Mouse (Mus musculus): ENCODE results near the gene Ace.

DNA sequence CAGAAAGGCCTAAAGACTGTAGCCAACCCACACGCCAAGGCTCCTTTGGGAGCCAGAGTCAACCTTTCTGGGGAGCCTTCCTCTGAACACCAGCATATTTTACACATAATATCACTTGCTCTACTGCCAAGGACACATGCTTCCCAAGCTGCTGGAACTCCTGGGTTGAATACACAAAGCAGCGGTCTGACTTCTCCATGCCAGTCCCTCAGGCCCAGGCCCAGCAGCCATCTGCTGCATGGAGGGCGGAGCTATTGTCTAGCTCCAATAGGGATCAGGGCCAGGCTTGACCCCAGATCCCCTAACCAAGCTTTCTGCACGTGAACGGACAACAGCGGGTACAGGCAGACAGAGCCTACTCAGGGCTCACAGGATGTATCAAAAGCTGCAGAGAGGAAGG lies 32.9 kb upstream of the Ace start:
- TF ChIP-seq POLR2A (IDR thresholded peaks at IDR 0.05; ENCODE audit: extremely low read depth, insufficient read depth, low read length), result no peak
- TF ChIP-seq CTCF (IDR thresholded peaks at IDR 0.05; ENCODE audit: extremely low read depth, insufficient read depth, low read length), result no peak

Data from cortical plate, adult 2 months (tissue).